Mouse (Mus musculus): ENCODE results near the gene Alad. TPM values are rescaled to one million over a fixed set of nuclear protein-coding genes. Genes with fewer than 3 reads are reported as not detected.

Alad gene
- polyA plus RNA-seq, 1 experiment from 2014 or later = 156 TPM

DNA sequence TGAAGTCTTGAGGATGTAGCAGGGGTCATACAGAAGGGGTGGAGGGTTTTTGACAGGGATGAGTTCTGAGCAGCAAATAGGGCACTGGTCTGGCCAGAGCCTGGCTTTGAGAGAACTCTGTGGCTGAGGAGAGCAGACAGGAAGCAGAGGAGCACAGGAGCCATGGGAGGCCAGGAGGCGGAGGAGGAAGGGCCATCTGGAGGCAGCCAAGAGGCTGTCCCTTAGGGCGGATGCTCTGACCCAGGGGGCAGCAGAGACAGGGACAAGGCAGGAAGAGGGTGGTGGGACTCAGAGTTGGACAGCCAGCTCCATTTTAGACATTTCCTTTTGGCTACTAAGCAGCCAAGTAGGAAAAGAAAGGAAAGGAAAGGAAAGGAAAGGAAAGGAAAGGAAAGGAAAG, 3.6 kb downstream of the Alad start:
- no peaks in the 10 kb centered on the region for H3K27me3 ChIP-seq (replicated peaks)
- H3K4me2 ChIP-seq (replicated peaks) = peak overlapping the region; percentile 57
- peak overlapping the region; percentile 62 for H3K27ac ChIP-seq
- peaks cover 19% of the 10 kb centered on the region for H3K36me3 ChIP-seq
- WGBS = 36% methylated on average over 2 of the region's 2 CpGs
- H3K9ac ChIP-seq = peak overlapping the region; percentile 20; the same call in 1 of the 2 replicates
- no peak for ATAC-seq
- no peaks in the 10 kb centered on the region for H3K9me3 ChIP-seq
- H3K4me3 ChIP-seq (replicated peaks) = peak overlapping the region; percentile 11; the same call in 1 of the 2 replicates
- peaks cover 35% of the 10 kb centered on the region for H3K4me1 ChIP-seq (replicated peaks)

DNA sequence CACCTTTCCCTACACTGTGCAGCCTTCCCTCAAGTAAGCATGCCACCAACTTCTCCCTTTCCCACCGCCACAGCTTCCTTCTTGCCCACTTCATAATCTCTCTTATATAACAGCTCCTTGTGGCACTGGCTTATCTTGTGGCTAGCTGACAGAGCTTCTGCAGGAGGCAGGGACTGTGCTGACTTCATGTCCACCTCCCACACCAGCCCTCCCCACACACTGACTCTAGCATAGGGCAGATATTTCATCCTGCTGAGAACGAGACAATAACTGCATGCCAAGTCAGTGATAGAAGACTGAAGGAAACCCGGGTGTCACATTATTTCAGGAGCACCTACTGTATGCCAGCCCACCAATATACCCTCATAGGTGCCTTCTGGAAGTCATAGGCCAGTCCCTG, 4.2 kb downstream of the Alad start:
- H3K27me3 ChIP-seq (replicated peaks) = no peaks in the 10 kb centered on the region
- H3K4me2 ChIP-seq (replicated peaks) = peak overlapping the region; percentile 57
- peaks cover 35% of the 10 kb centered on the region for H3K4me1 ChIP-seq (replicated peaks)
- H3K9me3 ChIP-seq = no peaks in the 10 kb centered on the region
- 68% methylated on average over 3 of the region's 3 CpGs for WGBS
- peak overlapping the region; percentile 62 for H3K27ac ChIP-seq
- peaks cover 20% of the 10 kb centered on the region for H3K36me3 ChIP-seq
- ATAC-seq = no peak
- peak overlapping the region; percentile 11; the same call in 1 of the 2 replicates for H3K4me3 ChIP-seq (replicated peaks)
- H3K9ac ChIP-seq = 0 out of 2 replicates have a peak overlapping the region, but pooled peaks have one; percentile 20

DNA sequence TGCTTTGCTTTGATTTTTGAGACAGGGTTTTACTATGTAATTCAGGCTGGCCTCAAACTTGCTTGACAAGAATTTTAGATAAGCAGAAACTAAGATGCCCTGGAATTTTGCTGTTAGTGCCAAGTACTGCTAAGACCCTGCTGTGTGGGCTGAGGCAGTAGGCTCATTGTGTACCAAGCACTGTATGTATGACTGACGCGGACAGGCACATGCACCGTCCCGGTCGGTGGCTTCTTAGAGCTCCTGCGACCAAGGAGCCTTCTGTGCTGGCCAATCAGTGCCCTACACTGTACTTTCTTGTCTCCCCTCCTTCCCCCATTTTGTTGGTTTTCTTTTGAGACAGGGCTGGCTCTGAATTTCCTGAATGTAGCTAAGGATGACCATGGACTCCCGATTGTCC, 4.7 kb downstream of the Alad start:
- H3K36me3 ChIP-seq = peaks cover 24% of the 10 kb centered on the region
- H3K27me3 ChIP-seq (replicated peaks) = no peaks in the 10 kb centered on the region
- H3K9ac ChIP-seq = no peak overlapping the region
- no peak for ATAC-seq
- H3K9me3 ChIP-seq = no peaks in the 10 kb centered on the region
- no peak overlapping the region for H3K4me3 ChIP-seq (replicated peaks)
- H3K4me1 ChIP-seq (replicated peaks) = peaks cover 35% of the 10 kb centered on the region
- peak overlapping the region; percentile 57; the same call in 1 of the 2 replicates for H3K4me2 ChIP-seq (replicated peaks)
- H3K27ac ChIP-seq = peak overlapping the region; percentile 62; the same call in 1 of the 2 replicates
- WGBS = 77% methylated on average over 7 of the region's 7 CpGs

DNA sequence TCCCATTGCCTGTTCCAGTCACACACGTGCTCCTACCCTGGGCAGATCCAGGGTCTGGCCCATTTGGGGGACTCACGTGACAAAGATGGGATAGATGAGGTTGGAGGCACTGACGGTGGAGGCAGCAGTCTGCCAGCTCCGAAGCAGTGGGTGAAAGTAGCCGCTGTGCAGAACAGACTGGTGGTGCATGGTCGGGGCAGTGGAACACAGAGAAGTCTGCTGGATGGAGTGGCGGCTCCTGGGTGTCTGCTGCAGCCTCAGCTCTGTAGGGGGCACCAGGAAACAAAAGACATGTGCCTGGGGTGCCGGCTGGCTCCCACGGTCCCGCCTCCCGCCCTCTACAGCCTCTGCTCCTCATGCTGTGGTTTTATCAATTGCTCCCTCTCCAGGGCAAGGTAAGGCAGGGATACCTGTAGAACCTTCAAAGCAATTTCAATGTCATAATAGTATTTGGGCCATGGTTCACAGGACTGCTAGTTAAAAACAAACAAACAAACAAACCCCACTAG, 5.7 kb downstream of the Alad start:
- 56% methylated on average over 11 of the region's 11 CpGs for WGBS
- no peak overlapping the region for H3K4me2 ChIP-seq (replicated peaks)
- no peaks in the 10 kb centered on the region for H3K9me3 ChIP-seq
- no peak overlapping the region for H3K9ac ChIP-seq
- H3K4me1 ChIP-seq (replicated peaks) = peaks cover 35% of the 10 kb centered on the region
- ATAC-seq = no peak
- H3K4me3 ChIP-seq (replicated peaks) = no peak overlapping the region
- no peaks in the 10 kb centered on the region for H3K27me3 ChIP-seq (replicated peaks)
- peaks cover 34% of the 10 kb centered on the region for H3K36me3 ChIP-seq
- H3K27ac ChIP-seq = no peak overlapping the region

DNA sequence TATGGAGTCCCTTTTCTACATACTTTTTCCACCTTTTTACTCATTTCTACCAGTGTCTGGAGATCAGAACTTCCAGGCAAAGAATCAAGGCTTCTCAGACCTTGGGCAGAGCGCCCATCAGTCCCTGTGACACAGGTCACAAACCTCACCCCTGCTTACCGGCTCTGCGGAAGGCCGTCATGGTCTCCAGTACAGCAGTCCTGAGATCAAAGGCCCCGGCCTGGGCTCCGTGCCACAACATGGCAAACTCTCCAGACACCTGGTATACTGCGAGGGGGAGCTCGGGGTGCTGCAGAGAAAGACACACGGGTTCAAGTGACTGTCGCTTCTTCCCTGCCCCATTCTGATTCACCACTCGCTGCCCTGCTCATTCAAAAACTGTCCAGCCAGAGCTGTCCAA, 9.8 kb downstream of the Alad start:
- H3K36me3 ChIP-seq = peaks cover 45% of the 10 kb centered on the region
- H3K4me1 ChIP-seq (replicated peaks) = peaks cover 1% of the 10 kb centered on the region; the same call in 1 of the 2 replicates
- H3K9ac ChIP-seq = no peak overlapping the region
- no peaks in the 10 kb centered on the region for H3K9me3 ChIP-seq
- no peak overlapping the region for H3K4me3 ChIP-seq (replicated peaks)
- no peak overlapping the region for H3K4me2 ChIP-seq (replicated peaks)
- WGBS = 90% methylated on average over 11 of the region's 11 CpGs
- ATAC-seq = no peak
- H3K27me3 ChIP-seq (replicated peaks) = no peaks in the 10 kb centered on the region
- no peak overlapping the region for H3K27ac ChIP-seq

DNA sequence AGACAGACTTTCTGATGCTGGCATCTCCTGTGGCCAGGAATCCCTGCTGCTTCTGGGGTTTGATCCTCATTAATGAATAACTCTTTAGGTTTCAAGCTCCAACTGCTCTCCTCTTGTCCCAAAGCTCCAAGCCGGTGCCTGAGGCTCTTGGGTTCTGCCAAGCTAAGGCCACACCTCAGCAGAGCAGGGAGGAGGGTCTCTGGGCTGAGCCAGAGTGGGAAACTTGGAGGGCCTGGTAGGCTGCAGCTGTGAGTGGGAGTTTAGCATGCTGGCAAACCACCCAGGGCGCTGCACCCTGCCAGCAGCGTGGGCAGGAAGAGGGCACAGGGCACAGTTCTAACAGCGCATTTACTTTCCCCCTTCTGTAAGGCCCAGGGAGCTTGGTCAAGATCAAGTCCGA, 10.9 kb downstream of the Alad start:
- Histone ChIP-seq H3K36me3 (peaks cover 45% of the 10 kb centered on the region), H3K4me3 (replicated peaks) (no peak overlapping the region), H3K4me2 (replicated peaks) (no peak overlapping the region), H3K9ac (no peak overlapping the region), H3K4me1 (replicated peaks) (no peaks in the 10 kb centered on the region), H3K27me3 (replicated peaks) (no peaks in the 10 kb centered on the region), H3K27ac (no peak overlapping the region), H3K9me3 (no peaks in the 10 kb centered on the region)
- WGBS = 82% methylated on average over 5 of the region's 5 CpGs
- no peak for ATAC-seq

DNA sequence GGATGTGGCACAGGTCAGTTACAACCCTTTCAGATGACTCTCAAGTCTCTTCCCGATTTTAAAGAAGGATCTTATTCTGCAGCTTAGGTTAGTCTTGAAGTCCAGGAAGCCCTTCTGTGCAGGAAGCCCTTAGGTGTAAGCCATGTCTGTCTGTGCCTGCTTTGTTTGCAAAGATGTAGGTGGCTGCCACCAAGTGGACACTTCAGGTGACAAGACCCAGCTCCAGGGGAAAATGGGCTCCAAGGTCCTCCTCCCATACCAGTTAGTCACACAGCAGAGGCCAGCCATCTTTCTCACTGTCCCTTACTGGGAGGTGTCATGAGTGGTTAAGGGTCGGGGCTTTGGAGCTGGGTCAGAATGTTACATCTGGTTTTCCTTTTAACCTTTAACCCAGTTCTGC, 12.9 kb downstream of the Alad start:
- 0 out of 2 replicates have a peak, but pooled peaks have one; percentile 20 for ATAC-seq
- WGBS = 57% methylated on average over 2 of the region's 2 CpGs
- no peak overlapping the region for H3K4me2 ChIP-seq (replicated peaks)

DNA sequence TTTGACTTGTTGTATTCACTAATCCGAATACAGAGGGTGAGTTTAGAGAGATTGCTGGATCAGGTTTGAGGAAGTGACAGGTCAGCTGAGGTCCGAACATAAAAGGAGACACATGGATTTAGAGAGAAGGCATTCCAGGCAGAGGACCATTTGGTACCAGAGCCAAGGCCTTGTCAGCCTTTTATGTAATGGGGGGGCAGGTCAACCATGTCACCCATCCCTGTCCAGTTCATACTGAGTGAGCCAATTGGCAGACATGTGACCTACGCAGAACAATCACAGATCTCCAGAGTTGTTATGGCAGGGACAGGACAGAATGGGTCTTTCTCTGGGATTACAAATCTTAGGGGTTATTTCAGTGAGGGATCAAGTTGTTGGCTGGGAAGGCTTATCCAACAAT, 13.7 kb downstream of the Alad start:
- Histone ChIP-seq H3K27ac (no peak overlapping the region), H3K9ac (no peak overlapping the region), H3K4me3 (replicated peaks) (no peak overlapping the region), H3K36me3 (peaks cover 25% of the 10 kb centered on the region), H3K27me3 (replicated peaks) (no peaks in the 10 kb centered on the region), H3K4me1 (replicated peaks) (no peaks in the 10 kb centered on the region), H3K9me3 (no peaks in the 10 kb centered on the region), H3K4me2 (replicated peaks) (no peak overlapping the region)
- no peak for ATAC-seq
- 84% methylated on average over 3 of the region's 3 CpGs for WGBS

More for the DNA sequence above, 12.9 kb downstream of the Alad start:
- no peaks in the 10 kb centered on the region for H3K4me1 ChIP-seq (replicated peaks)
- peaks cover 30% of the 10 kb centered on the region for H3K36me3 ChIP-seq
- no peak overlapping the region for H3K27ac ChIP-seq
- H3K27me3 ChIP-seq (replicated peaks) = no peaks in the 10 kb centered on the region
- no peak overlapping the region for H3K4me3 ChIP-seq (replicated peaks)
- no peak overlapping the region for H3K9ac ChIP-seq
- H3K9me3 ChIP-seq = no peaks in the 10 kb centered on the region

DNA sequence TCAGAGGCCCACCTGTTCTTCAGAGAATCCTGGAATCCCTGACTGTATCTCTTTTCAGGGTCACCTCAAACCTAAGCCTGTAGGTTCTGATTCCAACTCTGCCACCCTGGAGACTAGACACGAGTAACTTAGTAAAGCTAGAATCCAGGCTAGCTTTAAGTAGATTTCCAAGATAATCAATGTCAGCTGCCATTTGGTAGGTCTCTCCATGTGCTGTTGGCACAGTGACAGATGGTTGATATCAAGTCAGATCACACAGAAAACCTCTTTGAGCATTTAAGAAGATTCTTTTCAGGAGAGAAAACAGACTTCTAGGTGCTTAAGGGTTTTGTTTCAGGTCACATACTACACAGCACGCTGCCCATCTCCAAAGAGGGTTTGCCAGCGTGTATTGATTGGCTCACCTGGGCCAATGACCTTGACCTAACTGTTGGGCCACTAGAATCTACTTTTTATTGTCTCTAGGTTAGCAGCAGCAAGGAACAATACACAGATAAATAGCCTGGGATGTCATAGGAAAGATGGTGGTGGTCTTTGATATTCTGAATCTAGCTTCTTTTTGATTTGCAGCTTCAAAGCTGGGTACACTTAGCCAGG, 16.2 kb downstream of the Alad start, which contains the start of gene Hdhd3:
Gene Hdhd3, minus strand, starts transcription at position 94 of the 597 bp plus-strand sequence.
- WGBS = 64% methylated on average over 3 of the region's 3 CpGs
- Histone ChIP-seq H3K9ac (peak within 1 kb of the TSS; percentile 86), H3K36me3 (peaks cover 17% of the 10 kb centered on the region)

DNA sequence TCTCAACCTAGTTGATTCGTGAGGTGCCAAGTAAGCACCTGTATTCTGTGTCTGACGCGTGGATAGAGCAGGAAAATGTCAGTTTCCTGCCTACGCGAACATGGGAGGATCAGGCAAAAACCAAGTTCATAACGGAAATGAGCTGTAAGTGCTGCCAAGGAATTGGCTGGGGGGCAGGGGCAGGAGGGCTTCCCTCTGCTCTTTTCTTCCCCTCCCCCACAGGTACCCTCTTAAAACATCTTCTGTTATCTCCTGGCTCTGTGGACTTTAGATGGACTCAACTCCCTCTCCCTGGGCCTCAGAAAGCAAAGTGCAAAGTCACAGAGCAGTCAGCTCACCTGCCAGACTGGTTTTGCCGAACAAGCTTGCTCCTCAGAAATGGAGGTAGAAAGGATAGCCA, 16.7 kb downstream of the Alad start:
- no peak overlapping the region for H3K9ac ChIP-seq
- H3K27me3 ChIP-seq (replicated peaks) = no peaks in the 10 kb centered on the region
- peaks cover 20% of the 10 kb centered on the region for H3K36me3 ChIP-seq
- no peak overlapping the region; the same call in 1 of the 2 replicates for H3K4me3 ChIP-seq (replicated peaks)
- no peaks in the 10 kb centered on the region for H3K9me3 ChIP-seq
- 45% methylated on average over 7 of the region's 7 CpGs for WGBS
- H3K27ac ChIP-seq = peak overlapping the region; percentile 93
- peak overlapping the region; percentile 72 for H3K4me2 ChIP-seq (replicated peaks)
- ATAC-seq = peak; percentile 65
- 0 out of 2 replicates have a peak, but pooled peaks cover 9% of the 10 kb centered on the region for H3K4me1 ChIP-seq (replicated peaks)

More for the DNA sequence above, 16.2 kb downstream of the Alad start, which contains the start of gene Hdhd3:
- Histone ChIP-seq H3K9me3 (no peaks in the 10 kb centered on the region), H3K4me3 (replicated peaks) (peak within 1 kb of the TSS; percentile 86), H3K27me3 (replicated peaks) (no peaks in the 10 kb centered on the region), H3K4me2 (replicated peaks) (peak within 1 kb of the TSS; percentile 72), H3K27ac (peak within 1 kb of the TSS; percentile 93), H3K4me1 (replicated peaks) (0 out of 2 replicates have a peak, but pooled peaks cover 9% of the 10 kb centered on the region)
- no peak for ATAC-seq

DNA sequence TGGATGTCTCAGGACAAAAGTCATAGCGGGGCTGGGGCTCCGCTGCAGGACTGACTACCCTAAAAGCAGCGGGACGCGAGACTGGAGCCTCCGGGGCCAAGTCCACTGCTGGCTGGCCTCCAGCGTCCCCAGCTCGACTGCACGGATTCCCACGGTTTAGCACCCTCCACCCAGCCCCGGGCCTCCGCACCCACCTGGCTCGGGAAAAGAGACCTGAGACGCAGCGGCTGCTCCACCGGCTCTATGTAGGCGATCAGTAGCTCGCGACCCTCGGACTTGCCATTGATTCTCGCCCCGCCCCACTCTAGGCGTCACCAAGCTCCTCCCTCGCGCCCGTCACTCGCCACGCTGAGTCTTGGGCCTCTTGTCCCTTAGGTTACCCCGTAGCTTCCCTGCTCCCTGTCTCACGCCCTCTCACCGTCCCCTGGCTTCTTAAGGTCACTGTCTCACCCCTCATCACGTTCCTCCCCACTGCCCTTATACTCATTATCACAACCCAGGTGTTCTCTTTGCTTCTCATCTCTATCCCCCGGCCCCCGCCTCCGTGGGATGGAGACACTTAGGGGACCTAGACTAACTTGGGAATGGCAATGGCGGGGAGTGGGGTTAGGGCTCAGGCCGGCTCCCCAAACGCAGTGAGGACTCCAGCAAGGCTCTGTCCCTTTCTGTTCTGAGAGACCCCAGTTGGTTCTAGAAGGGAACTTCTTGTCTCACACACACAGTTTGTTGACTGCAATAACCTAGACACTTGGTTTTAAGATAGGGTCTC, 17.6 kb downstream of the Alad start:
- Histone ChIP-seq H3K9ac (peak overlapping the region; percentile 86), H3K9me3 (no peaks in the 10 kb centered on the region), H3K27me3 (replicated peaks) (no peaks in the 10 kb centered on the region), H3K36me3 (peaks cover 21% of the 10 kb centered on the region), H3K4me2 (replicated peaks) (peak overlapping the region; percentile 72), H3K4me1 (replicated peaks) (0 out of 2 replicates have a peak, but pooled peaks cover 9% of the 10 kb centered on the region), H3K27ac (peak overlapping the region; percentile 93), H3K4me3 (replicated peaks) (peak overlapping the region; percentile 86)
- 1% methylated on average over 38 of the region's 38 CpGs for WGBS
- peak; percentile 89 for ATAC-seq

DNA sequence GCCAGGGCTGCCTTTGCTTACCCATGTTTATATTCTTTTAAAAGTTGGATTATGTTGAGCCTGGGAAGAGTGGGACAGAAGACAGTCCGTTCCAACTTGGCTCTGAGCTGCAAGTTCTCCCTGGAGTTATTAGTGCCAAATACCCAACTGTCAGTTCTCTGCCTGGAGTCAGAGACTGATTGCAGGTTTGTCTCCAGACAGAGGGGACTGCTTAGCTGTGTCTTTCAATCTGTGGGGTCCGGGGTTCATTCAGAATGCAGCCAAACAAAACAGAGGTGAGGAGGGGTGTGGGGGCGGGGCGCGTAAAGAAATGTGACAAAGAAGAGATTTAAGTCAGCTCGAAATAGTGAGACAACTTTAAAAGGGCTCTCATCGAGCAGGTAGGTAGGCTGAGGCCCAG, 18.2 kb downstream of the Alad start:
- no peaks in the 10 kb centered on the region for H3K9me3 ChIP-seq
- no peaks in the 10 kb centered on the region for H3K27me3 ChIP-seq (replicated peaks)
- H3K36me3 ChIP-seq = peaks cover 21% of the 10 kb centered on the region
- 0 out of 2 replicates have a peak, but pooled peaks cover 9% of the 10 kb centered on the region for H3K4me1 ChIP-seq (replicated peaks)
- peak overlapping the region; percentile 93 for H3K27ac ChIP-seq
- H3K4me3 ChIP-seq (replicated peaks) = peak overlapping the region; percentile 86
- H3K4me2 ChIP-seq (replicated peaks) = peak overlapping the region; percentile 72
- 3% methylated on average over 7 of the region's 7 CpGs for WGBS
- peak overlapping the region; percentile 86 for H3K9ac ChIP-seq
- ATAC-seq = peak; percentile 1; the same call in 1 of the 2 replicates
